Comparison of ENCODE assay signal across 18 mouse cellular contexts in the genomic region with DNA sequence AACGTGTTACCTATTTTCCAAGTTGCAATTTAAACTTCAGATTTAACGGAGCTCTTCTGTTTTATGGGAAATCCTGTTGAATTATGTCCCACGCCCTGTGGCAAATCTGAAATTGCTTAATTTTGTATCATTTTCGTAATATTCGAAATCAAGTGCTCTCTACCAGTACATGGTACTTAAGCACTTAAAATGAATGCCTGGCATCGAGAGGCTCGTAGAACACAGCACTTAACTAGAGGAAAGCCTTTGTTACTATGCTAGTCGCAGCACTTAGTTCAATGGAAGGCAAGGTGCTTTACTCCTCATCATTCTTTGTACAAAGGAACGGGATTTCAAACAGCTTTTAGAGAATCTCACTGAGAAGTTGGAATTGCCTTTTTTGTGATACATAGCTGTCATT.
A peak's percentile ranks its signal among the peaks of the same experiment; 100 is the strongest.
DNase-seq lines count a peak whose midpoint lies in the region; ATAC-seq and TF ChIP-seq lines count a peak whose summit lies in the region.
"Had no signal": no experiment of that assay in that cellular context is flagged by ENCODE, and none has a peak within 500 bp of the region (broad histone marks: within the 10 kb centered on the region; RNA-seq: fewer than 3 reads in every experiment).

No protein-coding gene starts in this region.

- no peaks in the 10 kb centered on the region for H3K27me3 ChIP-seq in lung, postnatal 0 days (replicated peaks; ENCODE audit: insufficient read depth, low read length)
- H3K27me3 ChIP-seq in midbrain, embryonic 15.5 days (replicated peaks): no peaks in the 10 kb centered on the region
- H3K27me3 ChIP-seq: embryonic facial prominence, embryonic 12.5 days; forebrain, embryonic 12.5 days; forebrain, embryonic 15.5 days had no signal

- TF ChIP-seq POLR2A in lung, adult 2 months (IDR thresholded peaks at IDR 0.05; ENCODE audit: borderline replicate concordance, extremely low read depth, low read depth, low read length): no peak

- no peak overlapping the region for H3K27ac ChIP-seq in lung, postnatal 0 days (ENCODE audit: low read length)
- H3K27ac ChIP-seq in midbrain, embryonic 15.5 days: no peak overlapping the region
- H3K27ac ChIP-seq: embryonic facial prominence, embryonic 10.5 days; embryonic facial prominence, embryonic 12.5 days; forebrain, embryonic 12.5 days; forebrain, embryonic 15.5 days had no signal

- WGBS in lung, postnatal 0 days: 59% methylated on average over 9 of the region's 9 CpGs
- WGBS in lung, adult 2 months: 70% methylated on average over 9 of the region's 9 CpGs
- 85% methylated on average over 9 of the region's 9 CpGs for WGBS in midbrain, embryonic 15.5 days

- H3K4me3 ChIP-seq in lung, postnatal 0 days (ENCODE audit: low read depth, low read length): no peak overlapping the region
- no peak overlapping the region for H3K4me3 ChIP-seq in lung, adult 2 months (replicated peaks; ENCODE audit: extremely low read depth, low read depth, low read length)
- no peak overlapping the region for H3K4me3 ChIP-seq in midbrain, embryonic 15.5 days
- H3K4me3 ChIP-seq: embryonic facial prominence, embryonic 10.5 days; embryonic facial prominence, embryonic 12.5 days; forebrain, embryonic 12.5 days; forebrain, embryonic 15.5 days had no signal

- no peaks in the 10 kb centered on the region for H3K4me1 ChIP-seq in lung, postnatal 0 days (ENCODE audit: insufficient read depth, low read depth, low read length)
- no peaks in the 10 kb centered on the region for H3K4me1 ChIP-seq in lung, adult 2 months (ENCODE audit: control insufficient read depth, insufficient read depth, low read length)
- H3K4me1 ChIP-seq in midbrain, embryonic 15.5 days: no peaks in the 10 kb centered on the region
- H3K4me1 ChIP-seq: embryonic facial prominence, embryonic 10.5 days; embryonic facial prominence, embryonic 12.5 days; forebrain, embryonic 12.5 days; forebrain, embryonic 15.5 days had no signal

- no peak for TF ChIP-seq CTCF in lung, postnatal 0 days (IDR thresholded peaks at IDR 0.05)
- no peak for TF ChIP-seq CTCF in lung, adult 2 months (IDR thresholded peaks at IDR 0.05; ENCODE audit: insufficient read depth, low read length)

- peak; percentile 54; the same call in 1 of the 2 replicates for TF ChIP-seq EP300 in lung, postnatal 0 days (IDR thresholded peaks at IDR 0.05)

- no peak overlapping the region for H3K9ac ChIP-seq in lung, postnatal 0 days (replicated peaks; ENCODE audit: low read depth)
- H3K9ac ChIP-seq in midbrain, embryonic 15.5 days: no peak overlapping the region
- H3K9ac ChIP-seq: embryonic facial prominence, embryonic 12.5 days; forebrain, embryonic 12.5 days; forebrain, embryonic 15.5 days; forebrain, postnatal 0 days had no signal

- no peak overlapping the region for H3K4me2 ChIP-seq in lung, postnatal 0 days (replicated peaks; ENCODE audit: low read depth, low read length)
- H3K4me2 ChIP-seq in midbrain, embryonic 15.5 days: no peak overlapping the region
- H3K4me2 ChIP-seq: embryonic facial prominence, embryonic 12.5 days; forebrain, embryonic 12.5 days; forebrain, embryonic 15.5 days had no signal

- peak; percentile 70 for ATAC-seq in lung, postnatal 0 days
- ATAC-seq in midbrain, embryonic 15.5 days (replicated peaks): no peak
- ATAC-seq: forebrain, embryonic 15.5 days; forebrain, postnatal 0 days had no signal

- no peaks in the 10 kb centered on the region for H3K36me3 ChIP-seq in lung, postnatal 0 days (ENCODE audit: insufficient read depth, low read length)
- H3K36me3 ChIP-seq in midbrain, embryonic 15.5 days (replicated peaks): no peaks in the 10 kb centered on the region
- H3K36me3 ChIP-seq: embryonic facial prominence, embryonic 10.5 days; embryonic facial prominence, embryonic 12.5 days; forebrain, embryonic 12.5 days; forebrain, embryonic 15.5 days had no signal

- no peaks in the 10 kb centered on the region for H3K9me3 ChIP-seq in lung, postnatal 0 days (ENCODE audit: low read length)
- H3K9me3 ChIP-seq in midbrain, embryonic 15.5 days: no peaks in the 10 kb centered on the region
- H3K9me3 ChIP-seq: embryonic facial prominence, embryonic 10.5 days; embryonic facial prominence, embryonic 12.5 days; forebrain, embryonic 12.5 days; forebrain, embryonic 15.5 days had no signal

- peak; percentile 58 for DNase-seq in lung, postnatal 0 days (ENCODE audit: low spot score)
- no peak for DNase-seq in lung, adult 2 months
- DNase-seq in lung, postnatal 36 days: peak; percentile 1
- DNase-seq in lung, postnatal 14 days: no peak
- DNase-seq: adrenal gland, adult 2 months; adrenal gland, postnatal 10 days; adrenal gland, postnatal 25 days; cerebellum, adult 11-12 months; cerebellum, adult 2 months; cerebellum, adult 9-10 months; cerebellum, postnatal 10 days; cerebellum, postnatal 25 days; forebrain, postnatal 0 days had no signal

Comparison
In these comparisons a context has a peak if more than half of its experiments do, and no peak if none do; other contexts are left out.
1. DNase-seq: peak in lung, postnatal 0 days (single experiment) and lung, postnatal 36 days (single experiment); none in lung, adult 2 months (single experiment) and lung, postnatal 14 days (single experiment).